Mouse (Mus musculus) bone marrow macrophage, adult 2 months (primary cell): ENCODE results near the gene Stac.

Experiments used
- CTCF ChIP-seq: IDR thresholded peaks from 2 replicates; pipeline ENCODE4 v1.5.1; 2012; ENCODE audit warnings: low read depth, mild to moderate bottlenecking, low read length, moderate library complexity
- POLR2A ChIP-seq: IDR thresholded peaks from 2 replicates; pipeline ENCODE4 v1.6.1; 2012; ENCODE audit warnings: mild to moderate bottlenecking, low read depth, low read length, borderline replicate concordance

DNA sequence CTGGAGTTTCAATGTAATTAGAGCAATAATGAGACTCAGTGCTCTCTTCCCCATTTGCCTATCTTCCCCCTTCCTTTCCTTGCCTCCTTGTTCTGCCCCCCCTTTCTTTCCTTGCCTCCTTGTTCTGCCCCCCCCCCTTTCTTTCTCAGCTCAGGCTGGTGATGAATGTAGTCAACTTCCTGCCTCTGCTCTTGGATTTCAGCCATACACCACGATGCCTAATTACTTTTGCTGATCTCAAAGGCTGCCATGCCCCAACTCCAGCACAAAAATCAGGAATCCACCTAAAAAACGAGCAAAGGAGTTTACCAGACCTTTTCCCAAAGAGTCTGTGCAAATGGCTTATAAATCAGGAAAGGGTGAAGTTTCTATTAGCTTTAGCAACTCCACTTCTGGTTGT is 10.6 kb downstream of the Stac start:
- TF ChIP-seq POLR2A (no peak), CTCF (no peak)
